Mouse (Mus musculus) thymus, adult 2 months (tissue): ENCODE measurements around the gene Il18rap. TPM values are rescaled to one million over a fixed set of nuclear protein-coding genes. Genes with fewer than 3 reads are reported as not detected.

Experiments
- DNase-seq: peaks from one replicate; pipeline ENCODE4 v3.0.0; 2021
- H3K27ac ChIP-seq: fragments of 200-500 bp; 2 replicates; pipeline ENCODE4 v1.5.1; 2012; ENCODE audit warnings: low read length, control low read depth; ENCODE audit not compliant: control insufficient read depth, insufficient read depth
- H3K27me3 ChIP-seq: fragments of 200-500 bp; 2 replicates; pipeline ENCODE4 v1.6.1; 2012; ENCODE audit warnings: mild to moderate bottlenecking, low read length, moderate library complexity, mixed read lengths; ENCODE audit not compliant: control insufficient read depth, insufficient read depth
- H3K36me3 ChIP-seq: fragments of 200-500 bp; 2 replicates; pipeline ENCODE4 v1.6.1; 2012; ENCODE audit warnings: mild to moderate bottlenecking, low read length, moderate library complexity; ENCODE audit not compliant: control insufficient read depth, insufficient read depth
- H3K4me1 ChIP-seq: fragments of 200-500 bp; replicated peaks from 2 replicates; pipeline ENCODE4 v1.6.1; 2012; ENCODE audit warnings: low read length; ENCODE audit not compliant: control insufficient read depth, insufficient read depth
- H3K4me3 ChIP-seq: fragments of 200-500 bp; 2 replicates; pipeline ENCODE4 v1.5.1; 2012; ENCODE audit warnings: mild to moderate bottlenecking, low read length, control low read depth, moderate library complexity; ENCODE audit not compliant: control insufficient read depth, insufficient read depth
- CTCF ChIP-seq: fragments of 200-500 bp; IDR thresholded peaks from 2 replicates; pipeline ENCODE4 v1.5.1; 2012; ENCODE audit warnings: mild to moderate bottlenecking, control low read depth, low read length, moderate library complexity, borderline replicate concordance; ENCODE audit not compliant: control insufficient read depth, poor library complexity, insufficient read depth; ENCODE audit errors: extremely low read depth
- POLR2A ChIP-seq: fragments of 200-500 bp; IDR thresholded peaks from 2 replicates; pipeline ENCODE4 v1.6.1; 2012; ENCODE audit warnings: mild to moderate bottlenecking, low read length, control low read depth, moderate library complexity; ENCODE audit not compliant: control insufficient read depth, poor library complexity, insufficient read depth; ENCODE audit errors: extremely low read depth
- WGBS: fragments of 180-500 bp; shearing (Covaris S2); methylation state at CpG from one replicate; pipeline ENCODE4 v1.1.7; 2018; 5-methylcytosine and 5-hydroxymethylcytosine counted together
- polyA plus RNA-seq: library from polyadenylated mRNA; depleted of rRNA; stranded (reverse); fragments of >200 nt; gene quantifications from 2 replicates; pipeline ENCODE4 v1.2.3, GENCODE M21; 2012

Gene Il18rap
- polyA plus RNA-seq, 1 experiment, result 0.67 TPM

DNA sequence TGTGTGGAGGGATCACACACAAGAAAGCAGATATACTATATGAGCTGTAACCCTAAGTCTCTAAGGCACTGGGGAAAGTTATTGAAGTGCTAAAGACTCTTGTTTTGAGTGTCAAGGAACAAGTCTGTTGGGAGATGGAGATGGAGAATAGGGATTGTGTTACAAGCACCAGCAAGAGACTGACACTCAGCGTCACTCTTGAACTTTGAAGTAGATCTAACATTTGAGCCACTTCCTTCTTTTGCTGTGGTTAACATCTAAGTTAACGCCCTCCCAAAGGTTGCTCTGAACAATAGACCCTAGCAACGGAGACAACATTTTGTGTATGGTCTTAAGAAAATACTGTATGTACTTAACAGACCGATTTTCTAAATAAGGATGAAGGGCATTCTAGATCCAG, 41.5 kb upstream of the Il18rap start:
- no peak for DNase-seq
- TF ChIP-seq CTCF, result no peak
- TF ChIP-seq POLR2A, result no peak
- no peaks in the 10 kb centered on the region for H3K36me3 ChIP-seq
- WGBS, result 17% methylated on average over 4 of the region's 4 CpGs
- H3K4me3 ChIP-seq, result no peak overlapping the region
- H3K27ac ChIP-seq, result no peak overlapping the region
- H3K4me1 ChIP-seq, result peaks cover 22% of the 10 kb centered on the region
- H3K27me3 ChIP-seq, result no peaks in the 10 kb centered on the region

DNA sequence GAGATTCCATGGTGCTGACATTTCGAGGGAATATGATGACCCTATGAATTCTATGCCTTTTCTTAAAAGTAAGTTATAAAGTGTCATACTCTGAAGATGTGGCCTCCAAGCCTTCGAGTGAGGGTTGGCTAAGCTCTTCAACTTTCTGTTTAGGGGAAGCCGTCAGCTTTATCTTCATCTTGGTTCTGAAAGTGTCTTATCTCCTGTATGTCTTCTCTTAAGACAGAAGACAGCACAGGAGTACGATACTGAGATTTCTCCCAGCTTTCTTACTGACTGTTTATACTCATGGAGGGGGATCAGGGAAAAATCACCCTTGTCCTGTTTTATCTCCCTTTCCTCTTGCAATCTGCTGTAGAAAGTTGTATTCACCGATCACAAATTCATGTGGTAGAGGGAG, 40.8 kb upstream of the Il18rap start:
- H3K4me1 ChIP-seq, result peaks cover 22% of the 10 kb centered on the region
- no peak for DNase-seq
- TF ChIP-seq POLR2A (no peak), CTCF (no peak)
- H3K27me3 ChIP-seq, result no peaks in the 10 kb centered on the region
- no peak overlapping the region for H3K4me3 ChIP-seq
- 64% methylated on average over 5 of the region's 5 CpGs for WGBS
- no peaks in the 10 kb centered on the region for H3K36me3 ChIP-seq
- no peak overlapping the region for H3K27ac ChIP-seq

DNA sequence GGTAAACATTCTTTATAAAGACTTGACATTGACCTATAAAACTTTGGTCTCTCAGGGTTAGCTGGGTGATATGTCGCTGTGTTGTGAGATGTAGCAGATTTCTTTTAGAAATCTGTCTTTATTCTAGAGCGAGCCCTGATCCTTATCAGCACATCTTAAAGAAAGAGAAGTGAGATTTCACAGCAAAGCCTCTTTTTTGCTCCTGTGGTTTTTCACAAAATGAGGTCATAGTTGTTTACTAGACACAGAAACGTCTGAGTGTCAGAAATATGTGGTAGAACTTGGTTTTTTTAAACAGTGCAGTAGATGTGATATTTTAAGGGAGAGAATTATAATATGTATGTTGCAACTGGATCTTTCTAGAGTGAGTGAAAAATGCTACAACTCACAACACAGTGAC, 39.5 kb upstream of the Il18rap start:
- TF ChIP-seq CTCF (no peak), POLR2A (no peak)
- Histone ChIP-seq H3K4me1 (peaks cover 18% of the 10 kb centered on the region), H3K27me3 (no peaks in the 10 kb centered on the region), H3K36me3 (no peaks in the 10 kb centered on the region), H3K27ac (no peak overlapping the region), H3K4me3 (no peak overlapping the region)
- peak; percentile 21 for DNase-seq
- 2% methylated on average over 3 of the region's 3 CpGs for WGBS

DNA sequence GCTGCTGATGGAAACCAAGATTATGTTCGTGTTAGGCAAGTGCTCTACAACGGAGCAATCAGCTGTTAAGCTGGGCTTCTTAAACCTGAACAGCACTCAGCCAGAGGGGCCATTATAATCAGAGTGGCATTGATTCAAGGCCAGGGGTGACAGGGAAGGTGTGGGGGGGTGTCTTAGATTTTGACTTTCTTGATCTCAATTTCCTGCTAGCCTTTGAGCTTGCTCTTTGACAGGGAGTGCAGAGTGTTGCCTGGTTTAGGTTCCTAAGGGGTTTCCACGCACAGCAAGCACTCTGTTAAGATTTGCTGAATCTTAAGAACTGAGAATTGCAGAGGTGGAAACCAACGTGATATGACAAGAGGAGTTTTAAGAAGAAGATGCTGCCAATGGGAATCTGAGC, 38.4 kb upstream of the Il18rap start:
- Histone ChIP-seq H3K4me3 (no peak overlapping the region), H3K4me1 (peaks cover 18% of the 10 kb centered on the region), H3K27me3 (no peaks in the 10 kb centered on the region), H3K36me3 (no peaks in the 10 kb centered on the region), H3K27ac (no peak overlapping the region)
- no peak for DNase-seq
- TF ChIP-seq CTCF (no peak), POLR2A (no peak)
- 34% methylated on average over 4 of the region's 4 CpGs for WGBS

DNA sequence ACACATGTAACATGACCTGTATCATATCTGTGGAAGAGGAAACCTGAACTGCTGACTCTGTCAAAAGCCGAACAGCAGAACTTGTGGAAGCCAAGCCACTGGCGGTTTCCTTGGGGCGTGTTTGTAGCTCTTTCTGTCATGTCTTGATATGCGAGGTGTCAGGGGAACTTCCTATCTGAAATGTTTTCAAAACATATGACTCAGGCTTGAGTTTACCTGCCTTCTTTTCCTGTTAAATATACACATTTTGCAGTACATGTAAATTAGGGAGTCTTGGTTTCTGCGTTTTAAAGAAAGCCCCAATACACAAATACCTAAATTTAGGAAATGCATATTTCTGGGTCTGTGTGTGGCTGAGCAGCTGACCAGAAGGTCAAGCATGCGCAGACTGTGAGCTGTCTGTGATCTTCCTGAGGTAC, 35.6 kb upstream of the Il18rap start:
- no peak overlapping the region for H3K4me3 ChIP-seq
- DNase-seq, result peak; percentile 41
- no peaks in the 10 kb centered on the region for H3K27me3 ChIP-seq
- WGBS, result 18% methylated on average over 6 of the region's 6 CpGs
- no peak for TF ChIP-seq CTCF
- TF ChIP-seq POLR2A, result no peak
- 0 out of 2 replicates have a peak overlapping the region, but pooled peaks have one; percentile 33 for H3K27ac ChIP-seq
- peaks cover 15% of the 10 kb centered on the region for H3K4me1 ChIP-seq
- H3K36me3 ChIP-seq, result no peaks in the 10 kb centered on the region

DNA sequence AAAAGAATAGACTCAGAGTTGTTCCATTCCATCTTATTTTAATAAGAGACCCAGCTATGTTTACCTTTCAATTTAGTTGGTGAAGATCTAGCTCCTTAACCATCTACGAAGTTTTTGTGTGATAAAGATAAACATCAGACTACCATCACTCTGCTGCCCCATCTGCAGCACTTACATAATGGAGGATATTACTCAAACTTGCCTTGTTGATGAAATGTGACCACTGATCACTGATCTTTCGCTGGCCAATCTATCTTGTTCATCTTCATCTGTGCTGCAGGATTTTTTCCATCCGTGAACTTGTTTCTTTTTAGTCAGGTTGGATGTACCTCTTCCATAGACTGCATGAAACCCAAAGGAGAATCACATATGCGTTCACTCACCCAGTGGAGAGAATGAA, 20.6 kb upstream of the Il18rap start:
- H3K27ac ChIP-seq, result no peak overlapping the region
- no peaks in the 10 kb centered on the region for H3K4me1 ChIP-seq
- 97% methylated on average over 4 of the region's 4 CpGs for WGBS
- no peaks in the 10 kb centered on the region for H3K36me3 ChIP-seq
- no peak for DNase-seq
- no peaks in the 10 kb centered on the region for H3K27me3 ChIP-seq
- no peak overlapping the region for H3K4me3 ChIP-seq
- TF ChIP-seq CTCF (no peak), POLR2A (no peak)

DNA sequence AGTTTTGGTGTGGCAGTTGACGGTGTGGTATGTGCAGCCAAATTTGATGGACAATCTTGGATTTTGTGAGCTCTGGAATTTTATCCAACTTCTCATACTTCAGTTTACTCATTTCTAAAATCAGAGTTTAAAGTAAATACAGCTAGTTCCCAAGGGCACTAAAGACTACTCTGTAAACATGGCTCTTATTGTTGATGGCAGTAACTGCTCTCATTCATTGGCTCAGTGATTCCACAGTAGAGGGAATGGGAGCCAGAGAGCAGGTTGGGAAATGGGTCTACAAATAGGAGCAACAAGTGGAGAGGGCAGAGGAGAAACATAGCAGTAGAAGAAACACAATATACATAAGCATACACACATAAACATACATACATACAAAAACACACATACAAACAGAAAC, 15.5 kb upstream of the Il18rap start:
- H3K4me1 ChIP-seq, result no peaks in the 10 kb centered on the region; the same call in 1 of the 2 replicates
- TF ChIP-seq POLR2A, result no peak
- TF ChIP-seq CTCF, result no peak
- 97% methylated on average over 1 of the region's 1 CpGs for WGBS

More for the DNA sequence above, 15.5 kb upstream of the Il18rap start:
- no peaks in the 10 kb centered on the region for H3K27me3 ChIP-seq
- H3K36me3 ChIP-seq, result no peaks in the 10 kb centered on the region
- no peak for DNase-seq
- H3K4me3 ChIP-seq, result no peak overlapping the region
- H3K27ac ChIP-seq, result no peak overlapping the region
